Mouse (Mus musculus): Measurements from ENCODE around the gene Itih4.

The Itih4 gene

GRCm38 (mm10) chr14:30879794-30880193 lies 6.5 kb upstream of the Itih4 start:
- no peak for DNase-seq (ENCODE audit: low spot score in 2 of 2)

GRCm38 (mm10) chr14:30880251-30880650 lies 6.0 kb upstream of the Itih4 start:
- DNase-seq (ENCODE audit: low spot score in 2 of 2) = no peak

GRCm38 (mm10) chr14:30880811-30881717 lies 5.2 kb upstream of the Itih4 start:
- peak in 1 of 2 experiments; percentile 38 for DNase-seq (ENCODE audit: low spot score in 2 of 2)

- DNase-seq (ENCODE audit: low spot score in 2 of 2) = no peak
Observed at GRCm38 (mm10) chr14:30881718-30882108, 4.6 kb upstream of the Itih4 start.

- DNase-seq (ENCODE audit: low spot score in 2 of 2) = no peak
Observed at GRCm38 (mm10) chr14:30885298-30885697, 978 bp upstream of the Itih4 start.

GRCm38 (mm10) chr14:30888271-30888732 lies 2.0 kb downstream of the Itih4 start:
- no peak for DNase-seq (ENCODE audit: low spot score in 2 of 2)

GRCm38 (mm10) chr14:30899972-30900371 lies 13.7 kb downstream of the Itih4 start:
- no peak for DNase-seq (ENCODE audit: low spot score in 2 of 2)

- no peak for DNase-seq (ENCODE audit: low spot score in 2 of 2)
Observed at GRCm38 (mm10) chr14:30902628-30903027, 16.4 kb downstream of the Itih4 start.

- DNase-seq (ENCODE audit: low spot score in 2 of 2) = no peak
Observed at GRCm38 (mm10) chr14:30903036-30903435, 16.8 kb downstream of the Itih4 start.

- no peak for DNase-seq (ENCODE audit: low spot score in 2 of 2)
Observed at GRCm38 (mm10) chr14:30904307-30904706, 18.0 kb downstream of the Itih4 start.

GRCm38 (mm10) chr14:30906001-30906400 lies 19.7 kb downstream of the Itih4 start:
- DNase-seq (ENCODE audit: low spot score in 2 of 2) = no peak

GRCm38 (mm10) chr14:30907814-30908265 lies 21.6 kb downstream of the Itih4 start:
- no peak for DNase-seq (ENCODE audit: low spot score in 2 of 2)

- DNase-seq (ENCODE audit: low spot score in 2 of 2) = no peak
Observed at GRCm38 (mm10) chr14:30911141-30911540, 24.9 kb downstream of the Itih4 start.

- no peak for DNase-seq (ENCODE audit: low spot score in 2 of 2)
Observed at GRCm38 (mm10) chr14:30912641-30913040, 26.4 kb downstream of the Itih4 start.

- no peak for DNase-seq (ENCODE audit: low spot score in 2 of 2)
Observed at GRCm38 (mm10) chr14:30913404-30913803, 27.1 kb downstream of the Itih4 start.

GRCm38 (mm10) chr14:30916516-30916915 lies 30.2 kb downstream of the Itih4 start:
- DNase-seq (ENCODE audit: low spot score in 2 of 2) = no peak

- DNase-seq (ENCODE audit: low spot score in 2 of 2) = no peak
Observed at GRCm38 (mm10) chr14:30922053-30922670, 35.9 kb downstream of the Itih4 start.

- DNase-seq (ENCODE audit: low spot score in 2 of 2) = peak in 1 of 2 experiments; percentile 24
Observed at GRCm38 (mm10) chr14:30923375-30924105, 37.3 kb downstream of the Itih4 start, which contains the start of gene Itih3. Gene Itih3 (minus strand): TSS chr14:30923760.

GRCm38 (mm10) chr14:30925492-30925891 lies 39.2 kb downstream of the Itih4 start:
- DNase-seq (ENCODE audit: low spot score in 2 of 2) = no peak

- DNase-seq (ENCODE audit: low spot score in 2 of 2) = no peak
Observed at GRCm38 (mm10) chr14:30930386-30930785, 44.1 kb downstream of the Itih4 start.

GRCm38 (mm10) chr14:30933351-30933750 lies 47.1 kb downstream of the Itih4 start:
- no peak for DNase-seq (ENCODE audit: low spot score in 2 of 2)

- no peak for DNase-seq (ENCODE audit: low spot score in 2 of 2)
Observed at GRCm38 (mm10) chr14:30942254-30942653, 56.0 kb downstream of the Itih4 start.

Measured in cerebellum, postnatal 4 days (tissue).